Mouse (Mus musculus) kidney, adult 2 months (tissue): ENCODE measurements around the gene Slc25a36.

Experiments
- CTCF ChIP-seq: fragments of 200-500 bp; conservative IDR thresholded peaks from 2 replicates; pipeline ENCODE4 v1.5.1; 2011; ENCODE audit warnings: low read depth, mild to moderate bottlenecking, control low read depth, low read length, moderate library complexity, mixed read lengths; ENCODE audit not compliant: insufficient read depth, insufficient read length
- POLR2A ChIP-seq: fragments of 200-500 bp; IDR thresholded peaks from one replicate; pipeline ENCODE4 v1.6.1; 2011; ENCODE audit warnings: low read depth, low read length, control low read depth

GRCm38 (mm10) chr9:97133178-97133577 lies 22.2 kb upstream of the Slc25a36 start:
- no peak for TF ChIP-seq CTCF
- no peak for TF ChIP-seq POLR2A
